Mouse (Mus musculus): ENCODE results near the gene Krt82.
A peak's percentile ranks its signal among the peaks of the same experiment; 100 is the strongest.

Krt82 gene

GRCm38 (mm10) chr15:101508247-101508646, 42.2 kb downstream of the Krt82 start:
- no peak for DNase-seq

GRCm38 (mm10) chr15:101506896-101507758, 43.3 kb downstream of the Krt82 start:
- DNase-seq, result no peak

- DNase-seq, result peak; percentile 60
Measured at GRCm38 (mm10) chr15:101497181-101497580, 53.3 kb downstream of the Krt82 start.

- no peak for DNase-seq
Measured at GRCm38 (mm10) chr15:101495266-101495665, 55.2 kb downstream of the Krt82 start.

- DNase-seq, result no peak
Measured at GRCm38 (mm10) chr15:101494203-101494602, 56.3 kb downstream of the Krt82 start.

- DNase-seq, result no peak
Measured at GRCm38 (mm10) chr15:101493713-101494112, 56.8 kb downstream of the Krt82 start.

GRCm38 (mm10) chr15:101492718-101493117, 57.7 kb downstream of the Krt82 start:
- no peak for DNase-seq

- no peak for DNase-seq
Measured at GRCm38 (mm10) chr15:101491431-101491830, 59.0 kb downstream of the Krt82 start, which contains the start of gene Krt83. Gene Krt83, minus strand, starts transcription at chr15:101491512.

Measured in embryo, embryonic 11 days (tissue).